Mouse (Mus musculus) limb, embryonic 14.5 days (tissue): ENCODE results near the gene Ugt2b38. TPM values are rescaled to one million over a fixed set of nuclear protein-coding genes. Genes with fewer than 3 reads are reported as not detected.
"Not testable (repeated sequence)": the region's sequence is repeated elsewhere in the genome, so short reads cannot be mapped to it uniquely, and the experiment has no call there.

Experiments
- ATAC-seq: fragments of 200-750 bp; cut with Nextera tagmentation; 2 replicates; pipeline ENCODE4 v1.8.0; 2017; ENCODE audit warnings: low read depth, moderate number of reproducible peaks, moderate TSS enrichment; ENCODE audit not compliant: low FRiP score
- DNase-seq: peaks from one replicate; pipeline ENCODE4 v3.0.0-alpha.2; 2015; ENCODE audit warnings: low spot score
- H3K27ac ChIP-seq: fragments of 300-500 bp; sonication (generic); replicated peaks from 2 replicates; pipeline ENCODE4 v1.5.1; 2014; ENCODE audit warnings: low read depth, mild to moderate bottlenecking, low read length, moderate library complexity, mixed read lengths
- H3K27me3 ChIP-seq: fragments of 300-500 bp; sonication (generic); 2 replicates; pipeline ENCODE4 v1.6.1; 2014; ENCODE audit warnings: low read length, mixed read lengths; ENCODE audit not compliant: control insufficient read depth, insufficient read depth
- H3K36me3 ChIP-seq: fragments of 300-500 bp; sonication (generic); 2 replicates; pipeline ENCODE4 v1.6.1; 2014; ENCODE audit warnings: mild to moderate bottlenecking, low read length, moderate library complexity, mixed read lengths; ENCODE audit not compliant: control insufficient read depth, insufficient read depth
- H3K4me1 ChIP-seq: fragments of 300-500 bp; sonication (generic); 2 replicates; pipeline ENCODE4 v1.6.1; 2014; ENCODE audit warnings: antibody characterized with exemption, low read length, mixed read lengths; ENCODE audit not compliant: control insufficient read depth, insufficient read depth
- H3K4me2 ChIP-seq: fragments of 300-500 bp; sonication (generic); replicated peaks from 2 replicates; pipeline ENCODE4 v1.6.1; 2014; ENCODE audit warnings: low read depth, mild to moderate bottlenecking, low read length, moderate library complexity; ENCODE audit not compliant: severe bottlenecking
- H3K4me3 ChIP-seq: fragments of 300-500 bp; sonication (generic); replicated peaks from 2 replicates; pipeline ENCODE4 v1.5.1; 2014; ENCODE audit warnings: low read length
- H3K9ac ChIP-seq: fragments of 300-500 bp; sonication (generic); 2 replicates; pipeline ENCODE4 v1.6.1; 2014; ENCODE audit warnings: mild to moderate bottlenecking, low read depth, low read length, moderate library complexity; ENCODE audit not compliant: severe bottlenecking
- H3K9me3 ChIP-seq: fragments of 300-500 bp; sonication (generic); 2 replicates; pipeline ENCODE4 v1.6.1; 2016; ENCODE audit warnings: low read length; ENCODE audit not compliant: control insufficient read depth
- POLR2A ChIP-seq: fragments of 200-500 bp; IDR thresholded peaks from 2 replicates; pipeline ENCODE4 v1.8.0; 2012; ENCODE audit warnings: inconsistent platforms, mild to moderate bottlenecking, moderate library complexity, borderline replicate concordance; ENCODE audit not compliant: insufficient read depth, insufficient read length; ENCODE audit errors: extremely low read depth
- WGBS: fragments of 180-500 bp; shearing (Covaris S2); extraction: QIAGEN DNeasy Blood & Tissue Kit; methylation state at CpG from one replicate; pipeline ENCODE4 v1.1.7; 2014; 5-methylcytosine and 5-hydroxymethylcytosine counted together
- polyA plus RNA-seq, 2 experiments: library from polyadenylated mRNA; depleted of rRNA in 1 of 2; stranded (reverse) in 1 of 2; unstranded in 1 of 2; fragments of >200 nt; fragmentation: Nextera tagmentation in 1 of 2; extraction: Ambion mirVana in 1 of 2; gene quantifications; 2 replicates each; pipeline versions ENCODE4 v1.2.1 to v1.2.3; 2012 to 2014

The Ugt2b38 gene
- polyA plus RNA-seq (2012; rRNA removed), result not detected in 2 replicates
- not detected in 2 replicates for polyA plus RNA-seq (2014; fragmentation: Nextera tagmentation; extraction: Ambion mirVana)

DNA sequence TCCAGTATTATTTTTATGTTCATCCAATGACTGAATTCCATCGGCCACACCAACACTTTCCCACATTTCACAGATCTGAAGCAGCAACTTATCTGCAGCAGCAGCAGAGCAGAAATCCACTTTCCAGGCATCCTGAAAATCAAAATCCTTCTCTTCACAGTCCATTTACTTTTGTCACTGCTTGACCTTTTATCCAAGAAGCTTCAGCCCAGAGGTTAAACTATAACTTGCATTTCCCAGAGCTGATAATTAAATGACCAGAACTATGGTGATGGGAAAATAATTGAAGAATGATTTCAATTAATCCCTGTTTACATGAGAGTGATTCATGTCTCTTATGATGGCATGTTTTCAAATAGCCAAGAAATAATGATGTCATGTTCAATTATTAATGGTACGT lies at the start of gene Ugt2b38:
TSS of gene Ugt2b38 (minus strand) at position 163 of the 400 bp plus-strand sequence.
- not testable (repeated sequence) for H3K4me2 ChIP-seq, H3K9me3 ChIP-seq, H3K4me3 ChIP-seq, DNase-seq, H3K27me3 ChIP-seq, H3K4me1 ChIP-seq, H3K9ac ChIP-seq, ATAC-seq, H3K36me3 ChIP-seq, H3K27ac ChIP-seq
- WGBS, result 84% methylated on average over 1 of the region's 2 CpGs

- Histone ChIP-seq H3K4me2 (no peak overlapping the region), H3K4me3 (no peak overlapping the region), H3K27ac (no peak overlapping the region), H3K9ac (no peak overlapping the region), H3K9me3 (no peaks in the 10 kb centered on the region), H3K4me1 (no peaks in the 10 kb centered on the region), H3K36me3 (no peaks in the 10 kb centered on the region), H3K27me3 (no peaks in the 10 kb centered on the region)
- ATAC-seq (no peak), DNase-seq (no peak)
- 60% methylated on average over 1 of the region's 1 CpGs for WGBS
- TF ChIP-seq POLR2A, result no peak
Observed at GRCm38 (mm10) chr5:87458810-87459209, 34.8 kb upstream of the Ugt2b38 start.

- no peak for DNase-seq
- no peak overlapping the region for H3K4me3 ChIP-seq
- no peak for ATAC-seq
- H3K4me1 ChIP-seq, result no peaks in the 10 kb centered on the region
- H3K27ac ChIP-seq, result no peak overlapping the region
- no peak for TF ChIP-seq POLR2A
- H3K9me3 ChIP-seq, result no peaks in the 10 kb centered on the region
- no peaks in the 10 kb centered on the region for H3K36me3 ChIP-seq
- H3K27me3 ChIP-seq, result no peaks in the 10 kb centered on the region
- H3K9ac ChIP-seq, result no peak overlapping the region
- no peak overlapping the region for H3K4me2 ChIP-seq
Observed at GRCm38 (mm10) chr5:87457701-87458100, 33.7 kb upstream of the Ugt2b38 start.

DNA sequence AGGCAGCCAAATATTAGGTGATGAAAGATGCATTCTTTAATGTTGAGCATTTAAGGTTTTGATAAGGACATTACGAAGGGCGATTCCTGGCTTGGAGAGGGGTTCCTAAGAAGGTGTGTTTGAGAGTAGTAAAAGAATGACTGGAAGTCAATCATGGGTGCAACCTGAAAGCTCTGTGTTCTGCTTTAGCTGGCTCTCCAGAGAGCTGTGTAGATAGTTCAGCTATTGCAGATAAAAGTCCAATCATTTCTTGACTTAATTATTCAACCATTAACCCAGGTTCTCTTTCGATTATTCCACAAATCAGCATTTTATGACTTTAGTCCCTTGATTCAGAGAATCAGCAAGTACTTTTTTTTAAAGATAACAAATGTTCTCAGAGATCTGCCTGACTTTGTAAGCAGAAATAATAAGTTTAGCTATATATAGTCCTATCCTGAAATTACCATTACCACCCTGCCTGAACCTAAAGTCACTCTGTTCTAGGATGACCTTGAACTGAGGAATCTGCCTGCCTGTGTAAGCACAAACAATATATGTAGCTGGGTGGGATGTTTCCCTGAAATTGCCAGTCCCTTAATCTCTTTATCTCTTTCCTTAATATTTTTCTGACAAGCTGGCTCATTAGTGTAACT lies 32.3 kb upstream of the Ugt2b38 start:
- no peaks in the 10 kb centered on the region for H3K4me1 ChIP-seq
- H3K27ac ChIP-seq, result no peak overlapping the region
- H3K4me2 ChIP-seq, result no peak overlapping the region
- no peak for DNase-seq
- H3K4me3 ChIP-seq, result no peak overlapping the region
- ATAC-seq, result no peak
- H3K27me3 ChIP-seq, result no peaks in the 10 kb centered on the region
- H3K9me3 ChIP-seq, result no peaks in the 10 kb centered on the region
- TF ChIP-seq POLR2A, result no peak
- WGBS, result 92% methylated on average over 3 of the region's 3 CpGs
- H3K36me3 ChIP-seq, result no peaks in the 10 kb centered on the region
- H3K9ac ChIP-seq, result no peak overlapping the region

GRCm38 (mm10) chr5:87455519-87455918 lies 31.5 kb upstream of the Ugt2b38 start:
- Histone ChIP-seq H3K9ac (no peak overlapping the region), H3K27ac (no peak overlapping the region), H3K9me3 (no peaks in the 10 kb centered on the region), H3K4me2 (no peak overlapping the region), H3K36me3 (no peaks in the 10 kb centered on the region), H3K4me3 (no peak overlapping the region), H3K4me1 (no peaks in the 10 kb centered on the region), H3K27me3 (no peaks in the 10 kb centered on the region)
- ATAC-seq (no peak), DNase-seq (no peak)
- no peak for TF ChIP-seq POLR2A

- not testable (repeated sequence) for H3K36me3 ChIP-seq, H3K4me3 ChIP-seq, DNase-seq, H3K9ac ChIP-seq, H3K27me3 ChIP-seq, H3K27ac ChIP-seq, H3K9me3 ChIP-seq, H3K4me2 ChIP-seq, ATAC-seq, H3K4me1 ChIP-seq
- WGBS, result 92% methylated on average over 4 of the region's 5 CpGs
Observed at GRCm38 (mm10) chr5:87452514-87452913, 28.5 kb upstream of the Ugt2b38 start.
